Mouse (Mus musculus): ENCODE results near the gene Fer1l4.

Gene Fer1l4

DNA sequence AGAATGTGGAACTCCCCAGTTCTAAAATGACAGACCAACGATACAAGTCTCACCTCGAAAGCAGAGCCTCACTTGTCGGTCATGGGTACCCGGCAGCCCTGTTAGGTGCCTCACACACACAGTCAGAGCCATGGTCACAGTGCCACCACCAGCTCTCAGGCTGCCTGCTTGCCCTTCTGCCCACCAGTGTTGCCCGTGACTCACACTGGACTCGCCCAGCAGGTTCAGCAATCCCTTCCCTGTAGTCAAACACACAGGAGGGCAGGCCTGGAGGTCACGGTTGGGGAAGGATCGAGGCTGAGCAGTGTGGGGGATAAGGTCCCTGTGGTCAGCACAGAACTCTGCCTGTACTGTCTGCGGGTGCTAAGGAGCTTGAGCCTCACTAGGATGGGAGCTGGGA, at the start of gene Fer1l4:
Gene Fer1l4 (minus strand): TSS at position 132 of the 400 bp plus-strand sequence.
- no peak for DNase-seq (ENCODE audit: low read depth, low spot score)

DNA sequence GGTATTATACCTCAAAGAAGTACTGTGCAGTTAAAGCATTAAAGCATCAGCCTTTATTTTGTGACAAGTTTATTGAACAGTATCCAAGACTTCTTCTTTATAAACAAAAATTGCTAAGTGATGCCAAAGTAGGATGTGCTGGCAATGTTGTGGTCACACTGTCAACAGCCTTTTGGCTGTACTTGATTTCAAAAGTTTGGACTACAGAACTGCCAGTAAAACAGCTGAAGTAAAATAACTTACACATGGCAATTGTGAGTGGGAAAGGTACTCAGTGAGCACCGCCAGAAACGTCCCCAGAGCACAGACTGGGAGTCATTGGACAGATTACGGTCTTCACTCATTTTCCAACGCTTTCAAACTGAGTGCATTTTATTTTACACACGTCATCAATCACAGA, 39.2 kb upstream of the Fer1l4 start:
- DNase-seq (ENCODE audit: low read depth, low spot score): no peak

DNA sequence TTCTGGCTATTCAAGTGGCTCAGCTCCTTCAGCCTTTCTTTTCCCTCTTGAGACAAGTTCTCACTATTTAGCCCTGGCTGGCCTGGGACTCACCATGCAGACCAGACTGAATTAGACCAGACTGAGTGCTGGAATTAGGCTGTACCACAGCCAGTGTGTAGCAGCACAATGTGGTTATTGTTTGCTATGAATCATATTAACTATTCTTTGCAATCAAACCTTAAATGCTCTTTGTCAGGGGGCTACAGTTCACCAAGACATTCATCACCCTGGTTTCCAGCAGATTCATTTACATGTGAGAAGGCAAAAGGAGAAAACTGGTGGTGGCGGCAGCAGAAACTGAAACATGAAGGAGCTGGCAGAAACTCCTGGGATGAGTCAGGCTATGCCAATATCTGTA, 37.1 kb upstream of the Fer1l4 start:
- no peak for DNase-seq (ENCODE audit: low read depth, low spot score)

DNA sequence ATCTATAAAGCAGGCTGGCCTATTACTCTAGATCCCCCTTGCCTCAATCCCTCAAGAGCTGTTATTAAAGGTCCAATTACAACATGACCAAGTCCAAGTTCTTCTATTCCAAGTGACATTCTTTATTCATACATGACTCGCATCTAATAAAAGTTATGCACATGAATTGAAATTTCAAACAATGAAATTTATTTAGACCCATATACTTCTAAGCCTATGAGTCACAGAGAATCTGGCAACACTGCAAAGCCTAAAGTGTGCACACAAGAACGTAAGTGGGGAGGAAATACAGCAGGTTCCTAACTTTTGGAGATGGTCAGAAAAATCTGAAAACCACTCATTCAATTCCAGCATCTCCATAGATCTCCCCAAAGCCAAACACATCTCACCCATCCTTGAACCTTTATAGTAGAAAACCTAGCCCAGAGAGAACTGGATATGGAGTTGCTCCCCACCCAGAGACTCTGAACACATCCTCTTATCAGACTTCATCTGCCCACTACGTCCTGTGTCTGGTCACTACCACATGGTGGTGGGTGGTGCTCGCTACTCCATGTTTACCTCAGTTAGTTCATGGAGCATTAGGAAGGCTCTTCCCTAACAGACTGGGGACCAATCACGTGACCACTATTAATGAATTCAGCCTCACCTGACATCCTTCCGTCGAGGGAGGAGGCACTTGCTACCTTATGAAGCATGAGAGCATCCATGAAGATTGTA, 34.8 kb upstream of the Fer1l4 start:
- DNase-seq (ENCODE audit: low read depth, low spot score): no peak

DNA sequence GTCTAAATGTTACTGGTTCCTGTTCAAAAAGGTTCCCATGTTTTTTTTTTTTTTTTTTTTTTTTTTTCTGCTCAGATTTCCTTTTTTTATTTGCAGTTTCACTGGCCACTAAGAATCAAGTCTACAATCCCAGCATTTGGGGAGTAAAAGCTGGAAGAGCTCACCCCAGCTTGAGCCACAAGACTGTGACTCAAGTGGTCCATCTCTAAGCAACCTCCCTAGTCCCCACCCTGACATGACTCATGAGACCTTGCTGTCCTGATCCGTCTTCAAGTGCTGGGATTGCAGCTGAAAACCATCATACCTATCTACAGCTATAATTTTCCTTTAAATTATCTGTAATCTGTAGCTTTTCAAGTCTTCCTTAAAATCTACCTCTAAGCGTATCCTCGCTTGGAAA, 31.8 kb upstream of the Fer1l4 start:
- DNase-seq (ENCODE audit: low read depth, low spot score): no peak

- no peak for DNase-seq (ENCODE audit: low read depth, low spot score)
Measured at GRCm38 (mm10) chr2:156080391-156080790, 27.6 kb upstream of the Fer1l4 start.

DNA sequence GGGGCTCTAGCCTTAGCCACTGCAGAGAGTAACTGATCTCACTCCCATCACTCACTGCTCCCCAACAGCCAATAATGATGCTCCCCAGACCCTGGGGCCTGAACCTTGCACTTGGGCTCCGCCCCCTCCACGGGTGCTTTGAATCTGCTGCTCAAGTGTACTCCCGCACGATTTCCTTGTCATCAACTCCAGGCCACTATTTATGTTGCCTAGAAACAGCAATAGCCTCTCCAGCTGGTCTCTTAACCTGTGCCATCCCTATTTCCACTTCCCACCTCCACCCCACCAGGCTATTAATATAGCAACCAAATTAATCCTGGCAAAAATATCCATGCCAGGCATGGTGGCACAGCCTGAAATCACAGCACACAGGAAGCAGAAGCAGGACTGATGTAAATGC, 26.9 kb upstream of the Fer1l4 start:
- DNase-seq (ENCODE audit: low read depth, low spot score): no peak

- no peak for DNase-seq (ENCODE audit: low read depth, low spot score)
Measured at GRCm38 (mm10) chr2:156079183-156079560, 26.4 kb upstream of the Fer1l4 start.

- no peak for DNase-seq (ENCODE audit: low read depth, low spot score)
Measured at GRCm38 (mm10) chr2:156078421-156079182, 25.9 kb upstream of the Fer1l4 start.

DNA sequence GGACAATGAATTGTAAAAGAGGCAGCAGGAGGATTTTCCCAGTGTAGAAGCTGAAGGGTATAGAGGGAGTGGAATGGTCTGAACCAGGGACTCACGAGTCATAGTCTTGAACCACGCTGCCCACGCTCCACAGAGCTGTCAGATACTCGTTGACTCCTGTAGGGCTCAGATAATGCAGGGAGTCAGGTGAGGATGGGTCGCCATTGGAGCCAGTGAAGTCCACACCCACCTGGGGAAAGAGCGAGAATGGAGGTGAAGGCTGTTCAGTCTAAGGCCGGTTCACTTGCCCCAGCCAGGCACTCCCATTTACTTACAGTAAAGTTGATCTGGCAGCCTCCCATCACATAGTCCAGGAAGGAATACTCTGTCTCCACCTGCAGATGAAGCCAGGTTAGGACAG, 24.7 kb upstream of the Fer1l4 start:
- DNase-seq (ENCODE audit: low read depth, low spot score): no peak

- DNase-seq (ENCODE audit: low read depth, low spot score): no peak
Measured at GRCm38 (mm10) chr2:156073725-156074124, 21.0 kb upstream of the Fer1l4 start.

- no peak for DNase-seq (ENCODE audit: low read depth, low spot score)
Measured at GRCm38 (mm10) chr2:156071236-156071635, 18.5 kb upstream of the Fer1l4 start.

GRCm38 (mm10) chr2:156067916-156068315, 15.2 kb upstream of the Fer1l4 start:
- no peak for DNase-seq (ENCODE audit: low read depth, low spot score)

DNA sequence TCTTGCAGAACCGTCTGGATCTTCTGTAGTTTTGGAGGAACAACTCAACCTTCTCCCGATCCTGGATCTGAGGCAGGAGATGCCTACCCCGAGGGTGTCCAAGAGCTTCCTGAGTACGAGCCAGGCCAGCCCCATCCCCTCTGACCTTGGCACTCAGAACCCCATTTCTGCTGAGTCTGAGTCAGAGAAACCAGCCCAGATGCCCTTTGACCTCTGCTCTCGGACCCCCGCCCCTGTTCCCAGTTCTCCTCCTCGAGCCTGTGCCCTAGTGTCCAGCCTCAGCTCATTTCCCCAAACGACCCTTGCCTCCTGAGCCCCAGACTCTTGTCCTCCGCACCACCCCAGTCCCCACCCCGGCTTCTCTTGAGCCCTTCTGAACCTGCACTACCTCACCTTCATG, 13.4 kb upstream of the Fer1l4 start:
- no peak for DNase-seq (ENCODE audit: low read depth, low spot score)

DNA sequence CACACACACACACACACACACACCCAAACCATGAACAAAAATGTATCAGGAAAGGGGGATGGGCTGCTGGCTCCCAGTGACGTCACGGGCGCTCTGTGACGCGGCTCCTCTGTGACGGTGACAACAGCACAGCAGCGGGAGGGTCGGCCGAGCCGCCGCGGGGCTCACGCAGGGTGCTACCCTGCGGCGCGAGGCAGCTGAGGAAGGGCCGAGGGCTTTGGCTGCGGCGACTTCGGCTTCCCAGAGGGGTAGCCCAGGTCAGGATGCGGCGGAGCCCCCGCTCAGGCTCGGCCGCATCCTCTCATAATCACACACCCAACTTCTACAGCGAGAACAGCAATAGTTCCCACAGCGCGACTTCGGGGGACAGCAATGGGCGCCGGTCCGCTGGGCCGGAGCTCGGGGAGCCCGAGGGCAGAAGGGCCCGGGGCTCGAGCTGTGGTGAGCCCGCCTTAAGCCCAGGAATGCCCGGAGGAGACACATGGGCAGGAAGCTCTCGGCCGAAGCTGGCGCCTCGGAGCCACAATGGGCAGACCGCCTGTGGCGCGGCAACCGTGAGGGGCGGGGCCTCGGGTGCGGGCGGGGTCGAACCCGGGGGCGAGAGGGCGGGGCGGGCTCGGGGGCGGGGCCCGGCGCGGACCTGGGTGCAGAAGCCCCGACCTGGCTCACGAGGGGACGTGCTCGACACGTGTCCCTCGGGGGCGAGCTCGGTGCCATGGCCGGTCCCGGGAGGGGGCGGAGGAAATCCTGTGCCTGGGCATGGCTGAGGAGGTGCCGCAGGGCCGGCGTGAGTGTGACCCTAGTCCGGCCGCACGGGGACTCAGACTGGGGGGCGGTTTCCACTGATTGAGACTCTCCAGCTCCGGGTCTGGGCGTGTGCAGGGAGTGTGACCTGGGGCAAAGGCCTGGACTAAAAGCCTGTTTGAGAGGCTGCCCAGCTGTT, 12.6 kb upstream of the Fer1l4 start, which contains the start of gene Spag4:
Gene Spag4 (plus strand): TSS at position 77 of the 943 bp plus-strand sequence.
- peak; percentile 67 for DNase-seq (ENCODE audit: low read depth, low spot score)

- DNase-seq (ENCODE audit: low read depth, low spot score): no peak
Measured at GRCm38 (mm10) chr2:156047929-156048328, 4.8 kb downstream of the Fer1l4 start.

- DNase-seq (ENCODE audit: low read depth, low spot score): no peak
Measured at GRCm38 (mm10) chr2:156042903-156043302, 9.8 kb downstream of the Fer1l4 start.

DNA sequence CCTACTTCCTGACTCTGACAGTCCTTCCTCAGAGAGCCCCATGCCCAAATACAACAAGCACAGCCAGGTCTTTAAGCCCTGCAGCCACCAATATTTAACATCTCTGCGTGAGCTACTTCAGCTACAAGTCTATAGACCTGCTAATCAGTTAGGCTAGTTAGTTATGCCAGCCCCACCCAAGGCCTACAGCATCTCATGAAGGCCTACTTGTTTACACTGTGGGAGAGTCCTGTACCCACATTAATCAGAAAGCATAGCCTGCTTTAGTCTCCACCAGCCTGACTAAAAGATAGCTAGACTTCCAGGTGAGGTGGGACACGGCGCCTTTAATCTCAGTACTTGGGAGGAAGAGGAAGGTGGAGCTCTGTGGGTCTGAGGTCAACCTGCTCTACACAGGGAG, 13.4 kb downstream of the Fer1l4 start:
- DNase-seq (ENCODE audit: low read depth, low spot score): no peak

DNA sequence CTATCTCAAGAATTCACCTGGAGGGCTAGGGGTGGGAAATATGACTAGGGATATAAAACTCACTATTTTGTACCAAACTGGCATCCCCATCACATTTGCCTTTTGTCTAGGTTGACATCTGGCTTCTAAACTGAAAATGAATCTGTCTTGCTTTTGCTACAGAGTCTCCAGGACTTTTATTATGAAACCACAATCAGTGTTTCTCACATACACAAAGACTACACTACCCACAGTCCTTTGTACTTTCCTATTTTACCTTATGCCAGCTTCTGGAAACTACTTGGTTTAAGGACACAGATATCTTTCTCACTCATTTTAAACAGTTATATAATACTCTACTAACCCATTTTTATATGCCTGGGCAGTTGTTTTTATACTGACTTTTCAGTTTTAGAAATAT, 27.3 kb downstream of the Fer1l4 start:
- DNase-seq (ENCODE audit: low read depth, low spot score): no peak

- DNase-seq (ENCODE audit: low read depth, low spot score): no peak
Measured at GRCm38 (mm10) chr2:156021765-156022164, 31.0 kb downstream of the Fer1l4 start.

DNA sequence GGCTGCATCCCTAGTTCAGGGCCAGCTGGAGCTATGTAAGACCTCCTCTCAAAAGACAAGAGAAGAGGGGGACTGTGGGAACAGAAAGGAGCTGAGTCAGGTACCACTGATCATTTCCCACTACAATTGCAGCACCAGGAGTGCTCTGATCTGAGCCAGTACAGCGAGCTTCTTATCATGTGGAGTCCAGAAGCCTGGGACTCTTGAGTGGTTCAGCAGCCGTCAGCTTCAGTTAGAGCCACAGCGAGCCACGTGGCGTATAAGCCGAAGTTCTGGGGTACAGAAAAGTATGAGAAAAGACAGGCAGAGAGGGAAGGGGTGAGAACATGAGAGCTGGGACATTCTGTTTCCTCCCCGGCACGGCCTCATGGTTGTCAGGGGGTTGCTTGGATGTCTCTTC, 31.5 kb downstream of the Fer1l4 start:
- no peak for DNase-seq (ENCODE audit: low read depth, low spot score)

- DNase-seq (ENCODE audit: low read depth, low spot score): no peak
Measured at GRCm38 (mm10) chr2:156018106-156018505, 34.6 kb downstream of the Fer1l4 start.
